Mouse (Mus musculus): ENCODE measurements around the gene Prkab1. TPM values are rescaled to one million over a fixed set of nuclear protein-coding genes. Genes with fewer than 3 reads are reported as not detected.

Prkab1 gene
- polyA plus RNA-seq, 2 experiments, result 62.6 to 89.2 TPM

GRCm38 (mm10) chr5:115982671-115983373, 41.5 kb downstream of the Prkab1 start:
- Histone ChIP-seq H3K27me3 (ENCODE audit: control insufficient read depth, insufficient read depth, low read length) (no peaks in the 10 kb centered on the region), H3K9ac (ENCODE audit: low read depth, low read length, severe bottlenecking) (no peak overlapping the region), H3K4me2 (replicated peaks; ENCODE audit: low read depth, low read length, severe bottlenecking) (no peak overlapping the region), H3K27ac (replicated peaks; ENCODE audit: low read depth, low read length) (no peak overlapping the region), H3K36me3 (ENCODE audit: control insufficient read depth, insufficient read depth, low read length) (peaks cover 24% of the 10 kb centered on the region), H3K4me1 (ENCODE audit: control insufficient read depth, insufficient read depth, low read length) (peaks cover 13% of the 10 kb centered on the region; the same call in 1 of the 2 replicates), H3K9me3 (ENCODE audit: control insufficient read depth, low read length) (no peaks in the 10 kb centered on the region), H3K4me3 (replicated peaks; ENCODE audit: low read length) (no peak overlapping the region)
- no peak for TF ChIP-seq POLR2A (IDR thresholded peaks at IDR 0.05; ENCODE audit: borderline replicate concordance, extremely low read depth, insufficient read depth, insufficient read length)
- ATAC-seq (ENCODE audit: low FRiP score, low read depth), result no peak; the same call in 1 of the 2 replicates
- DNase-seq (ENCODE audit: low spot score), result peak; percentile 61
- WGBS, result 46% methylated on average over 7 of the region's 7 CpGs

- Histone ChIP-seq H3K4me1 (ENCODE audit: control insufficient read depth, insufficient read depth, low read length) (peaks cover 13% of the 10 kb centered on the region; the same call in 1 of the 2 replicates), H3K9me3 (ENCODE audit: control insufficient read depth, low read length) (no peaks in the 10 kb centered on the region), H3K9ac (ENCODE audit: low read depth, low read length, severe bottlenecking) (no peak overlapping the region), H3K36me3 (ENCODE audit: control insufficient read depth, insufficient read depth, low read length) (peaks cover 11% of the 10 kb centered on the region; the same call in 1 of the 2 replicates), H3K27ac (replicated peaks; ENCODE audit: low read depth, low read length) (no peak overlapping the region), H3K4me2 (replicated peaks; ENCODE audit: low read depth, low read length, severe bottlenecking) (no peak overlapping the region), H3K4me3 (replicated peaks; ENCODE audit: low read length) (no peak overlapping the region), H3K27me3 (ENCODE audit: control insufficient read depth, insufficient read depth, low read length) (no peaks in the 10 kb centered on the region)
- DNase-seq (ENCODE audit: low spot score), result no peak
- TF ChIP-seq POLR2A (IDR thresholded peaks at IDR 0.05; ENCODE audit: borderline replicate concordance, extremely low read depth, insufficient read depth, insufficient read length), result no peak
- ATAC-seq (ENCODE audit: low FRiP score, low read depth), result no peak
- WGBS, result 82% methylated on average over 9 of the region's 9 CpGs
Measured at GRCm38 (mm10) chr5:115980537-115980936, 43.8 kb downstream of the Prkab1 start.

GRCm38 (mm10) chr5:115979134-115979696, 45.1 kb downstream of the Prkab1 start:
- no peak for TF ChIP-seq POLR2A (IDR thresholded peaks at IDR 0.05; ENCODE audit: borderline replicate concordance, extremely low read depth, insufficient read depth, insufficient read length)
- H3K4me3 ChIP-seq (replicated peaks; ENCODE audit: low read length), result no peak overlapping the region
- no peak for DNase-seq (ENCODE audit: low spot score)

GRCm38 (mm10) chr5:115978255-115978654, 46.1 kb downstream of the Prkab1 start:
- no peaks in the 10 kb centered on the region for H3K9me3 ChIP-seq (ENCODE audit: control insufficient read depth, low read length)
- no peaks in the 10 kb centered on the region for H3K27me3 ChIP-seq (ENCODE audit: control insufficient read depth, insufficient read depth, low read length)
- H3K4me1 ChIP-seq (ENCODE audit: control insufficient read depth, insufficient read depth, low read length), result peaks cover 13% of the 10 kb centered on the region; the same call in 1 of the 2 replicates
- peaks cover 12% of the 10 kb centered on the region; the same call in 1 of the 2 replicates for H3K36me3 ChIP-seq (ENCODE audit: control insufficient read depth, insufficient read depth, low read length)
- no peak overlapping the region for H3K9ac ChIP-seq (ENCODE audit: low read depth, low read length, severe bottlenecking)
- TF ChIP-seq POLR2A (IDR thresholded peaks at IDR 0.05; ENCODE audit: borderline replicate concordance, extremely low read depth, insufficient read depth, insufficient read length), result no peak
- DNase-seq (ENCODE audit: low spot score), result no peak
- ATAC-seq (ENCODE audit: low FRiP score, low read depth), result no peak
- WGBS, result 60% methylated on average over 5 of the region's 5 CpGs
- H3K4me2 ChIP-seq (replicated peaks; ENCODE audit: low read depth, low read length, severe bottlenecking), result no peak overlapping the region
- no peak overlapping the region for H3K27ac ChIP-seq (replicated peaks; ENCODE audit: low read depth, low read length)
- H3K4me3 ChIP-seq (replicated peaks; ENCODE audit: low read length), result no peak overlapping the region

More at GRCm38 (mm10) chr5:115979134-115979696, 45.1 kb downstream of the Prkab1 start:
- Histone ChIP-seq H3K4me2 (replicated peaks; ENCODE audit: low read depth, low read length, severe bottlenecking) (no peak overlapping the region), H3K9ac (ENCODE audit: low read depth, low read length, severe bottlenecking) (no peak overlapping the region), H3K36me3 (ENCODE audit: control insufficient read depth, insufficient read depth, low read length) (peaks cover 5% of the 10 kb centered on the region; the same call in 1 of the 2 replicates), H3K9me3 (ENCODE audit: control insufficient read depth, low read length) (no peaks in the 10 kb centered on the region), H3K4me1 (ENCODE audit: control insufficient read depth, insufficient read depth, low read length) (peaks cover 13% of the 10 kb centered on the region; the same call in 1 of the 2 replicates), H3K27me3 (ENCODE audit: control insufficient read depth, insufficient read depth, low read length) (no peaks in the 10 kb centered on the region), H3K27ac (replicated peaks; ENCODE audit: low read depth, low read length) (no peak overlapping the region)
- 62% methylated on average over 16 of the region's 16 CpGs for WGBS
- ATAC-seq (ENCODE audit: low FRiP score, low read depth), result no peak

- no peak overlapping the region for H3K4me2 ChIP-seq (replicated peaks; ENCODE audit: low read depth, low read length, severe bottlenecking)
- ATAC-seq (ENCODE audit: low FRiP score, low read depth) (no peak), DNase-seq (ENCODE audit: low spot score) (no peak)
- 70% methylated on average over 10 of the region's 10 CpGs for WGBS
- H3K4me3 ChIP-seq (replicated peaks; ENCODE audit: low read length), result no peak overlapping the region
- H3K9me3 ChIP-seq (ENCODE audit: control insufficient read depth, low read length), result no peaks in the 10 kb centered on the region
- H3K36me3 ChIP-seq (ENCODE audit: control insufficient read depth, insufficient read depth, low read length), result peaks cover 12% of the 10 kb centered on the region; the same call in 1 of the 2 replicates
- no peaks in the 10 kb centered on the region for H3K27me3 ChIP-seq (ENCODE audit: control insufficient read depth, insufficient read depth, low read length)
- TF ChIP-seq POLR2A (IDR thresholded peaks at IDR 0.05; ENCODE audit: borderline replicate concordance, extremely low read depth, insufficient read depth, insufficient read length), result no peak
- H3K4me1 ChIP-seq (ENCODE audit: control insufficient read depth, insufficient read depth, low read length), result peaks cover 8% of the 10 kb centered on the region; the same call in 1 of the 2 replicates
- H3K9ac ChIP-seq (ENCODE audit: low read depth, low read length, severe bottlenecking), result no peak overlapping the region
- H3K27ac ChIP-seq (replicated peaks; ENCODE audit: low read depth, low read length), result no peak overlapping the region
Measured at GRCm38 (mm10) chr5:115977757-115978156, 46.6 kb downstream of the Prkab1 start.
